Mouse (Mus musculus): ENCODE results near the gene Syt3. TPM values are rescaled to one million over a fixed set of nuclear protein-coding genes. Genes with fewer than 3 reads are reported as not detected.

Gene Syt3
- polyA plus RNA-seq, 1 experiment from 2014 or later: 2.1 TPM

DNA sequence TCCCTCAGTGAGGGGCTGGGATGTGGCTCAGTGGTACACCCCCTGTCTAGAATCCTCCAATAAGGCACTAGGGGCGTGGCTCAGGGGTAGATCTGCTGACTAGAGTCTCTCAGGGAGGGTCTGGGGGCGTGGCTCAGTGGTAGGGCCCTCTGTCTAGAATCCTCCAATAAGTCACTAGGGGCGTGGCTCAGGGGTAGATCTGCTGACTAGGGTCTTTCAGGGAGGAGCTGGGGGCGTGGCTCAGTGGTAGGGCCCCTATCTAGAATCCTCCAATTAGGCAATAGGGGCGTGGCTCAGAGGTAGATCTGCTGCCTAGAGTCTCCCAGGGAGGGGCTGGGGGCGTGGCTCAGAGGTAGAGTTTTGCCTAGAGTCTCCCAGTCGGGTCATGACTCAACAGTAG, 49.5 kb downstream of the Syt3 start:
- no peak overlapping the region for H3K9ac ChIP-seq (ENCODE audit: low read length)
- ATAC-seq (ENCODE audit: insufficient number of reproducible peaks, low FRiP score, low TSS enrichment, low read depth): 0 out of 2 replicates have a peak, but pooled peaks have one; percentile 14
- H3K4me3 ChIP-seq (ENCODE audit: low read depth, low read length): no peak overlapping the region

DNA sequence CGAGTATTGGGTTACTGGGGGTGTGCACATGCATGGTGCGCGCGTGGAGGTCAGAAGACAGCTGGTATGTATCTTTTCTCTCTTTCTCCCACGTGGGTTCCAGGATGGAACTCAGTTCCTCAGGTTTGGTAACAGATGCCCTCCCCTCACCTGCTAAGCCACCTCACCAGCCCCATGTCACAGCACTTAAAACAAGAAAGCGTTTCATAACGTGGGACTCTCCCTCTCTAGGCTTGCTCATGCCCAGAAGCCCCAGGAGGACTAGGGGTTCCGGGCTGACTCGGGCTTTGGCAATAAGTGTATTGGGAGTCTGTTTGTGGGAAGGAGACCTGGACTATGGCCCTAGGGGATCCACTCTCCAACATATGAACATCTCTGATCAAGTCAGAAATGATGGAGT, 50.2 kb downstream of the Syt3 start:
- Histone ChIP-seq H3K9ac (ENCODE audit: low read length) (no peak overlapping the region), H3K4me2 (ENCODE audit: low read depth, severe bottlenecking) (no peak overlapping the region), H3K27ac (replicated peaks; ENCODE audit: low read depth, low read length) (no peak overlapping the region), H3K4me1 (ENCODE audit: control insufficient read depth, insufficient read depth, low read length) (no peaks in the 10 kb centered on the region), H3K27me3 (ENCODE audit: control insufficient read depth, insufficient read depth, low read length) (peaks cover 35% of the 10 kb centered on the region), H3K9me3 (ENCODE audit: control insufficient read depth, low read length) (no peaks in the 10 kb centered on the region; the same call in 1 of the 2 replicates), H3K36me3 (ENCODE audit: control insufficient read depth, insufficient read depth, low read length) (no peaks in the 10 kb centered on the region), H3K4me3 (ENCODE audit: low read depth, low read length) (no peak overlapping the region)
- DNase-seq (ENCODE audit: low spot score): no peak
- no peak for ATAC-seq (ENCODE audit: insufficient number of reproducible peaks, low FRiP score, low TSS enrichment, low read depth)
- WGBS: 65% methylated on average over 9 of the region's 9 CpGs

More for the DNA sequence above, 49.5 kb downstream of the Syt3 start:
- peaks cover 37% of the 10 kb centered on the region for H3K27me3 ChIP-seq (ENCODE audit: control insufficient read depth, insufficient read depth, low read length)
- 4% methylated on average over 7 of the region's 7 CpGs for WGBS
- H3K4me1 ChIP-seq (ENCODE audit: control insufficient read depth, insufficient read depth, low read length): no peaks in the 10 kb centered on the region
- no peaks in the 10 kb centered on the region for H3K36me3 ChIP-seq (ENCODE audit: control insufficient read depth, insufficient read depth, low read length)
- H3K9me3 ChIP-seq (ENCODE audit: control insufficient read depth, low read length): no peaks in the 10 kb centered on the region; the same call in 1 of the 2 replicates
- H3K4me2 ChIP-seq (ENCODE audit: low read depth, severe bottlenecking): no peak overlapping the region
- DNase-seq (ENCODE audit: low spot score): peak; percentile 43
- H3K27ac ChIP-seq (replicated peaks; ENCODE audit: low read depth, low read length): no peak overlapping the region

DNA sequence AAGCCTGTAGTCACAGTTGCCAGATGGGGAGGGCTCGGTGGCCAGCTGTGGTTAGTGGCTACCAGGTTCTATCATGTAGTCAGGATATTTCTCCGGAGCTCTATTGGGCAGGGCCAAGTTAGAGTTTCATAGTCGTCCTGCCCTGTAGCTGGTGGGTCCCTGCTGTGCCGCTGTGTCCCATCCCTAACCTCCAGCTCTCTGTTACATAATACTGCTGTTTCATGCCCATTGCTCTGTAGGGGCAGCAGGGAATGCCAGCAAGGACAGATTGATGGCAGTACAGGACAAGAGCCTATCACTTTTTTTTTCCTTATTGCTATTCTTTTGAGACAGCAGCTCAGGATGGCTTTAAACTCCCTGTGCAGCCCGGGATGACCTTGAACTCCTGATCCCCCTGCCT, 51.9 kb downstream of the Syt3 start:
- no peak overlapping the region for H3K27ac ChIP-seq (replicated peaks; ENCODE audit: low read depth, low read length)
- WGBS: 72% methylated on average over 5 of the region's 5 CpGs
- no peaks in the 10 kb centered on the region for H3K9me3 ChIP-seq (ENCODE audit: control insufficient read depth, low read length)
- ATAC-seq (ENCODE audit: insufficient number of reproducible peaks, low FRiP score, low TSS enrichment, low read depth) (no peak), DNase-seq (ENCODE audit: low spot score) (no peak)
- no peaks in the 10 kb centered on the region for H3K4me1 ChIP-seq (ENCODE audit: control insufficient read depth, insufficient read depth, low read length)
- H3K4me2 ChIP-seq (ENCODE audit: low read depth, severe bottlenecking): no peak overlapping the region
- H3K4me3 ChIP-seq (ENCODE audit: low read depth, low read length): no peak overlapping the region
- H3K9ac ChIP-seq (ENCODE audit: low read length): no peak overlapping the region
- peaks cover 34% of the 10 kb centered on the region for H3K27me3 ChIP-seq (ENCODE audit: control insufficient read depth, insufficient read depth, low read length)
- no peaks in the 10 kb centered on the region for H3K36me3 ChIP-seq (ENCODE audit: control insufficient read depth, insufficient read depth, low read length)

DNA sequence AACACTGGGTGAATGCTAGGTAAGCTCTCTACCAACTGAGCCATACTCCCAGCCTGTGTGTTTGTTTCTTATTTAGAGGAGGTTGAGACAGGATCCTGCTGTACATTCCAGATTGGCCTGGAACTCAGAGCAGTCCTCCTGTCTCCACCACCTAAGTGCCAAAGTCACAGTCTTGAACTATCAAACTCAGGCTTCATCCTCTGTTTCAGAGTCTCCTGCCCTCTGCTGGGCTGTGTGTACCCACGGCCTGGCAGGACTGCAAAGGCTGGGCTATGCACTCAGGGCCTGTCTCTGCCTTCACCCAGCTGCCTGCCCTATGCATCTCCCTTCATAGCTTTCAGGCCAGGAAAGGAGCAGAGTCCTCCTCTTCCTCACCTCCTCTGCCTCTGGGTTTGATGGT, 52.4 kb downstream of the Syt3 start:
- no peak overlapping the region for H3K27ac ChIP-seq (replicated peaks; ENCODE audit: low read depth, low read length)
- no peak overlapping the region for H3K9ac ChIP-seq (ENCODE audit: low read length)
- WGBS: 4% methylated on average over 1 of the region's 1 CpGs
- H3K4me2 ChIP-seq (ENCODE audit: low read depth, severe bottlenecking): no peak overlapping the region
- ATAC-seq (ENCODE audit: insufficient number of reproducible peaks, low FRiP score, low TSS enrichment, low read depth): no peak
- peaks cover 34% of the 10 kb centered on the region for H3K27me3 ChIP-seq (ENCODE audit: control insufficient read depth, insufficient read depth, low read length)
- no peaks in the 10 kb centered on the region for H3K4me1 ChIP-seq (ENCODE audit: control insufficient read depth, insufficient read depth, low read length)
- no peak for DNase-seq (ENCODE audit: low spot score)
- no peaks in the 10 kb centered on the region for H3K36me3 ChIP-seq (ENCODE audit: control insufficient read depth, insufficient read depth, low read length)
- H3K4me3 ChIP-seq (ENCODE audit: low read depth, low read length): no peak overlapping the region
- H3K9me3 ChIP-seq (ENCODE audit: control insufficient read depth, low read length): no peaks in the 10 kb centered on the region

DNA sequence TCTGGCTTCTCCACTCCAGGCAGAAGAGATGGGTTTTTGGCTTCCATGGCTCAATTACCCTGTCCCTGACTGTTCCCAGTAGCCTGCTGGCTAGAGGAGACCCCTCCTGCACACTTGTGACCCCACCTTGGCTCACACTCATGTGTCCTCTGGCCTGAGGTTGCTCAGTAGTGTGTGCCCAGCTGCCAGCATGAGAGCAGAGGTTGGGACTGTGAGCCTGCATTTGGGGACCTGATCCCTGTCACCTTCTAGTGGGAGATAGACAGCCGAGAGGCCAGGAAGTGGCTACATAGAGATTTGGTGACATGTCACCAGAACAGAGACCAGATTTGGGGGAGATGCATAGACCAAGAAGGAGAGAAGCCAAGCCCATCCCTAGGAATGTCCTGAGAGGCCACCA, 53.3 kb downstream of the Syt3 start:
- no peak overlapping the region for H3K9ac ChIP-seq (ENCODE audit: low read length)
- H3K4me1 ChIP-seq (ENCODE audit: control insufficient read depth, insufficient read depth, low read length): peaks cover 5% of the 10 kb centered on the region
- H3K4me2 ChIP-seq (ENCODE audit: low read depth, severe bottlenecking): no peak overlapping the region
- peaks cover 37% of the 10 kb centered on the region for H3K27me3 ChIP-seq (ENCODE audit: control insufficient read depth, insufficient read depth, low read length)
- DNase-seq (ENCODE audit: low spot score) (no peak), ATAC-seq (ENCODE audit: insufficient number of reproducible peaks, low FRiP score, low TSS enrichment, low read depth) (no peak)
- no peak overlapping the region for H3K4me3 ChIP-seq (ENCODE audit: low read depth, low read length)
- WGBS: 69% methylated on average over 1 of the region's 1 CpGs
- no peaks in the 10 kb centered on the region for H3K36me3 ChIP-seq (ENCODE audit: control insufficient read depth, insufficient read depth, low read length)
- H3K27ac ChIP-seq (replicated peaks; ENCODE audit: low read depth, low read length): no peak overlapping the region
- H3K9me3 ChIP-seq (ENCODE audit: control insufficient read depth, low read length): no peaks in the 10 kb centered on the region

DNA sequence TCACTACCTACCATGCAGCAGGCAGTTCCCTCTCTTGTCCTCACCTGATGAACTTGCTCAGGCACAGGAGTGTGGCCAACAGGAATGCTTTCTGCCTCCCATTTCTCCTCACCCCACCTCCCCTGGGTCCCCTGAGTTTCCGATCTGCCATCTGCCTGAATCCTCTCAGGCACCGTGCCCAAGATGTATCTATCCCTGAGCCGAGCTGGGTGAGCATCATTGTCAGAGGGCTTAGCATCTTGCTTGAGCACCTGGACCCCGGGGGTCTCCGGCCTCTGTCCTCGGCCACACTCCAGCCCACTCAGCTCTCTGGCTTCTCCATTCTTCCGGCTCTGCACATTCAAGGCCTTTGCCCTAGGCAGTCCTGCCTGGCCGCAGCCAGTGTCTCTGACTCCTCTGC, 54.0 kb downstream of the Syt3 start:
- Histone ChIP-seq H3K36me3 (ENCODE audit: control insufficient read depth, insufficient read depth, low read length) (no peaks in the 10 kb centered on the region), H3K27ac (replicated peaks; ENCODE audit: low read depth, low read length) (no peak overlapping the region), H3K4me2 (ENCODE audit: low read depth, severe bottlenecking) (no peak overlapping the region), H3K4me3 (ENCODE audit: low read depth, low read length) (no peak overlapping the region), H3K9me3 (ENCODE audit: control insufficient read depth, low read length) (no peaks in the 10 kb centered on the region), H3K4me1 (ENCODE audit: control insufficient read depth, insufficient read depth, low read length) (peaks cover 7% of the 10 kb centered on the region), H3K9ac (ENCODE audit: low read length) (no peak overlapping the region), H3K27me3 (ENCODE audit: control insufficient read depth, insufficient read depth, low read length) (peaks cover 45% of the 10 kb centered on the region)
- ATAC-seq (ENCODE audit: insufficient number of reproducible peaks, low FRiP score, low TSS enrichment, low read depth) (no peak), DNase-seq (ENCODE audit: low spot score) (no peak)
- WGBS: 71% methylated on average over 8 of the region's 8 CpGs

DNA sequence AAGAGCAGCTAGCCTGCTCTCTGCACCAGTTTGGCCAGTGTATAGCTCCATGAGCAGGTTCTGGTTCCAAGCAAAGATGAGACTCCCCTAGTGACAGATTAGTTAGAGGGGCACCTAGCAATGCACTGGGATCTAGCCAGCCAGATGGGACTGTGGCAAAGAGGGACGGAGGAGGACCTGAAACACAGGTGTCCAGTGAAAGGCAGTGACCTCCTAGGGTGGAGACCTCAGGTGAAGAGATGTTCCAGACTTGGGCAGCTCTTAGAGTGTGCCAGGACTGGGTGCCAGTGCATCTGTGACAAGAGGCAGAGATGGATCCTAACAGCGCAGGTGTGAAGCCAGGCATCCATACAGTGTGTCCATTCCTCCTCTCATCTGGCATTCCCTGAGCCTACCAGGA, 55.8 kb downstream of the Syt3 start:
- Histone ChIP-seq H3K9me3 (ENCODE audit: control insufficient read depth, low read length) (no peaks in the 10 kb centered on the region), H3K27me3 (ENCODE audit: control insufficient read depth, insufficient read depth, low read length) (peaks cover 62% of the 10 kb centered on the region), H3K4me1 (ENCODE audit: control insufficient read depth, insufficient read depth, low read length) (peaks cover 10% of the 10 kb centered on the region), H3K36me3 (ENCODE audit: control insufficient read depth, insufficient read depth, low read length) (no peaks in the 10 kb centered on the region), H3K27ac (replicated peaks; ENCODE audit: low read depth, low read length) (no peak overlapping the region), H3K9ac (ENCODE audit: low read length) (no peak overlapping the region), H3K4me3 (ENCODE audit: low read depth, low read length) (no peak overlapping the region), H3K4me2 (ENCODE audit: low read depth, severe bottlenecking) (no peak overlapping the region)
- ATAC-seq (ENCODE audit: insufficient number of reproducible peaks, low FRiP score, low TSS enrichment, low read depth): no peak
- 54% methylated on average over 2 of the region's 2 CpGs for WGBS
- no peak for DNase-seq (ENCODE audit: low spot score)

DNA sequence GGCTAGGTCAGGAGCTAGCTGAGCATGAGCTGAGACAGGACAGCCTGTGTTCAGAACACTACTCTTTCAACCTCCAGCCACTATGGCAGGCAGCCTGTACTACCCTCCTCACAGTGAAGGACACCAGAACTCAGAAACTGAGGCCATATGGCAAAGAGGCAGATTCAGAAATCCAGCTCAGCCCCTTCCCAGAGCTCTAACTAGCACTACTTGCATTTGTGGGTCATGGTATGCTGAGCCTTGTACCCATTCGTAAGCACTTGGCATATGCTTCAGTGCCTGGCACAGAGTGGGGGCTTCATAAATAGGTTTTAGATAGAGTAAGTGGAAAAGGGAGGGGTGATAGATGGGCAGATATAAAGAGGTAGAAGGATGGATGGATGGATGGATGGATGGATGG, 56.6 kb downstream of the Syt3 start:
- 78% methylated on average over 1 of the region's 1 CpGs for WGBS

DNA sequence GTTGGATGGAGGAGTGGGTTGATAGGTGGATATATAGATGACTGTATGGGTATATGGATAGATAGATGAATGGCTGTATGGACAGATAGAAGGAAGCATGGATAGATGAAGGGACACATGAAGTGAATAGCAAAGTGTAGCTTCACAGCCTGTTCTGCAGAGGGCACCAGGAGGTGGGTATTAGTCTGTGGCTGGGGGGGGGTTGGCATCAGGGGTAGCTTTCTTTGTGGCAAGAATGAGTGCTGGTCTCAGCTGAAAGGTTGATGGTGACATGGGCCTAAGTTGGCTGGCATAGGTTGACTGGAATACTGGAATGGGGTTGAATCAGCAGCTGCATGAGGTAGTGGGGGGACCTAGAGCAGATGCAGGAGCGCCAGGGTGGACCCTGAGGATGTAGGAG, 57.3 kb downstream of the Syt3 start:
- whole genome bisulfite sequencing: 38% methylated on average over 1 of the region's 1 CpGs
- H3K9me3 ChIP-seq (ENCODE audit: control insufficient read depth, low read length): no peaks in the 10 kb centered on the region
- H3K27me3 ChIP-seq (ENCODE audit: control insufficient read depth, insufficient read depth, low read length): peaks cover 75% of the 10 kb centered on the region
- ATAC-seq (ENCODE audit: insufficient number of reproducible peaks, low FRiP score, low TSS enrichment, low read depth) (no peak), DNase-seq (ENCODE audit: low spot score) (no peak)
- H3K9ac ChIP-seq (ENCODE audit: low read length): no peak overlapping the region
- H3K36me3 ChIP-seq (ENCODE audit: control insufficient read depth, insufficient read depth, low read length): no peaks in the 10 kb centered on the region
- no peak overlapping the region for H3K4me3 ChIP-seq (ENCODE audit: low read depth, low read length)
- no peak overlapping the region; the same call in 1 of the 2 replicates for H3K4me2 ChIP-seq (ENCODE audit: low read depth, severe bottlenecking)
- H3K4me1 ChIP-seq (ENCODE audit: control insufficient read depth, insufficient read depth, low read length): peaks cover 13% of the 10 kb centered on the region
- H3K27ac ChIP-seq (replicated peaks; ENCODE audit: low read depth, low read length): no peak overlapping the region

More for the DNA sequence above, 56.6 kb downstream of the Syt3 start:
- DNase-seq (ENCODE audit: low spot score) (no peak), ATAC-seq (ENCODE audit: insufficient number of reproducible peaks, low FRiP score, low TSS enrichment, low read depth) (no peak)
- Histone ChIP-seq H3K27me3 (ENCODE audit: control insufficient read depth, insufficient read depth, low read length) (peaks cover 70% of the 10 kb centered on the region), H3K9ac (ENCODE audit: low read length) (no peak overlapping the region), H3K4me2 (ENCODE audit: low read depth, severe bottlenecking) (no peak overlapping the region), H3K27ac (replicated peaks; ENCODE audit: low read depth, low read length) (no peak overlapping the region), H3K4me3 (ENCODE audit: low read depth, low read length) (no peak overlapping the region), H3K36me3 (ENCODE audit: control insufficient read depth, insufficient read depth, low read length) (no peaks in the 10 kb centered on the region), H3K9me3 (ENCODE audit: control insufficient read depth, low read length) (no peaks in the 10 kb centered on the region), H3K4me1 (ENCODE audit: control insufficient read depth, insufficient read depth, low read length) (peaks cover 13% of the 10 kb centered on the region)

All from limb, embryonic 11.5 days (tissue).